Mouse (Mus musculus): ENCODE data around the gene Rfx4. TPM values are rescaled to one million over a fixed set of nuclear protein-coding genes. Genes with fewer than 3 reads are reported as not detected.
A peak's percentile ranks its signal among the peaks of the same experiment; 100 is the strongest.

Gene Rfx4
- polyA plus RNA-seq, 1 experiment from 2014 or later = 3.8 TPM

- DNase-seq (ENCODE audit: low spot score) = no peak
- Histone ChIP-seq H3K36me3 (replicated peaks) (peaks cover 38% of the 10 kb centered on the region), H3K27me3 (replicated peaks; ENCODE audit: low read depth, poor library complexity, severe bottlenecking) (no peaks in the 10 kb centered on the region), H3K4me1 (0 out of 2 replicates have a peak, but pooled peaks cover 8% of the 10 kb centered on the region), H3K4me3 (no peak overlapping the region), H3K9me3 (no peaks in the 10 kb centered on the region), H3K27ac (replicated peaks) (no peak overlapping the region)
- 93% methylated on average over 12 of the region's 12 CpGs for WGBS
Measured at GRCm38 (mm10) chr10:84727005-84727404, 28.9 kb upstream of the Rfx4 start.

DNA sequence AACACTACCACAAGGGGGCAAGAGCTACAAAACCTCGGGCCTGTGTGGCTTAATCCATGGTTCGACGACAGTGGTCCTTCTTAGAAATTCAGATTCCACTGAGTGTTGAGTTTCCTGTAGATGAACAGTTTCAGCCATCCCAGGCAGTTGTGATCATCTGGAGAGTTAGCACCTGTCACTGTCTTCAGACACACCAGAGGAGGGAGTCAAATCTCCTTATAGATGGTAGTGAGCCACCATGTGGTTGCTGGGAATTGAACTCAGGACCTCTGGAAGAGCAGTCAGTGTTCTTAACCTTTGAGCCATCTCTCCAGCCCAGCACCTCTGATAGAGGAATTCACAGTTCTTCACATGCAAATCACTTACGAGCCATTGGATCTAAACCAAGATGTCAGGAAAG is 28.1 kb upstream of the Rfx4 start:
- DNase-seq (ENCODE audit: low spot score) = no peak
- Histone ChIP-seq H3K27ac (replicated peaks) (no peak overlapping the region), H3K9me3 (no peaks in the 10 kb centered on the region), H3K4me3 (no peak overlapping the region), H3K27me3 (replicated peaks; ENCODE audit: low read depth, poor library complexity, severe bottlenecking) (no peaks in the 10 kb centered on the region), H3K4me1 (0 out of 2 replicates have a peak, but pooled peaks cover 2% of the 10 kb centered on the region), H3K36me3 (replicated peaks) (peaks cover 33% of the 10 kb centered on the region)
- 85% methylated on average over 4 of the region's 4 CpGs for WGBS

DNA sequence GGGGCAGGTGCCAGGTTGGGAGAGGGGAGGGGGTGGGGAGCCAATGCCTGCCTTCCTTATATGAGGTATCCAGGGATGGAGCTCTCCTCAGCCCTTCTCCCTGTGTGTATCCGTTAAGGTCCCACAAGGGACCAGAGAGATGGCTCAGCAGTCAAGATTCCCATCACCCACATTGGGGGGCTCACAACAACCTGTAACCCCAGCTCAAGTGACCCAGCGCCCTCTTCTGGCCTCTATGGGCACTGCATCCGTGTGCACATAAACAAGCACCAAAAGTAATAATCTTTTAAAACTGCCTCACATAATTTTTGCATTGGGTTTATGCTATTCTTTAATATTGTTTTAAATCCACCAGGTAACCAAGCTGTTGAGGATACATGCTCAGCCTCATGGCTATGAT is 25.8 kb upstream of the Rfx4 start:
- no peak for DNase-seq (ENCODE audit: low spot score)
- WGBS = 82% methylated on average over 3 of the region's 3 CpGs

DNA sequence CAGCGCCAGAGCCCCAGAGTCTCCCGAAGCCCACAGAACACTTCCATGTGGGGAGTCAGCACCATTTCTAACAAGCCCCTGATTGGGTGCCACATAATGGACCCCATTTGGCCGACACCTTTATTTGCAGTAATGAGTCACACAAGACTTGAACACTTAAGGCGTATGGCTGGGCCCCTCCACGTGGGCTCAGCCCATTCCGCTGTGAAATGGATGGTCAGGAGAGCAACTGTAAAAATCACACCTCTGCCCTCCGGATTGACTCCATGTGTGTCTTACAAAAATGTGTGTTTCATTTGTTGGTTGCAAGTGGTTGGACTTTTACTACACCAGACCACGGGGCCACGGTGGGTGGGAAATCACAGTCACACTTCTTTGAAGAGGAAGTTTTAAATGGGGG is 24.9 kb upstream of the Rfx4 start:
- Histone ChIP-seq H3K9me3 (no peaks in the 10 kb centered on the region), H3K27ac (replicated peaks) (no peak overlapping the region), H3K4me3 (no peak overlapping the region), H3K36me3 (replicated peaks) (peaks cover 18% of the 10 kb centered on the region), H3K4me1 (peaks cover 5% of the 10 kb centered on the region; the same call in 1 of the 2 replicates), H3K27me3 (replicated peaks; ENCODE audit: low read depth, poor library complexity, severe bottlenecking) (no peaks in the 10 kb centered on the region)
- DNase-seq (ENCODE audit: low spot score) = no peak
- 91% methylated on average over 9 of the region's 9 CpGs for WGBS

More for the DNA sequence above, 25.8 kb upstream of the Rfx4 start:
- H3K36me3 ChIP-seq (replicated peaks) = peaks cover 27% of the 10 kb centered on the region
- no peaks in the 10 kb centered on the region for H3K9me3 ChIP-seq
- no peak overlapping the region for H3K27ac ChIP-seq (replicated peaks)
- peaks cover 5% of the 10 kb centered on the region; the same call in 1 of the 2 replicates for H3K4me1 ChIP-seq
- H3K4me3 ChIP-seq = no peak overlapping the region
- no peaks in the 10 kb centered on the region for H3K27me3 ChIP-seq (replicated peaks; ENCODE audit: low read depth, poor library complexity, severe bottlenecking)

GRCm38 (mm10) chr10:84733511-84733910 is 22.4 kb upstream of the Rfx4 start:
- DNase-seq (ENCODE audit: low spot score) = no peak
- H3K27me3 ChIP-seq (replicated peaks; ENCODE audit: low read depth, poor library complexity, severe bottlenecking) = no peaks in the 10 kb centered on the region
- 83% methylated on average over 6 of the region's 6 CpGs for WGBS
- peaks cover 5% of the 10 kb centered on the region; the same call in 1 of the 2 replicates for H3K4me1 ChIP-seq
- no peaks in the 10 kb centered on the region for H3K9me3 ChIP-seq
- H3K4me3 ChIP-seq = no peak overlapping the region
- H3K36me3 ChIP-seq (replicated peaks) = no peaks in the 10 kb centered on the region
- H3K27ac ChIP-seq (replicated peaks) = no peak overlapping the region

DNA sequence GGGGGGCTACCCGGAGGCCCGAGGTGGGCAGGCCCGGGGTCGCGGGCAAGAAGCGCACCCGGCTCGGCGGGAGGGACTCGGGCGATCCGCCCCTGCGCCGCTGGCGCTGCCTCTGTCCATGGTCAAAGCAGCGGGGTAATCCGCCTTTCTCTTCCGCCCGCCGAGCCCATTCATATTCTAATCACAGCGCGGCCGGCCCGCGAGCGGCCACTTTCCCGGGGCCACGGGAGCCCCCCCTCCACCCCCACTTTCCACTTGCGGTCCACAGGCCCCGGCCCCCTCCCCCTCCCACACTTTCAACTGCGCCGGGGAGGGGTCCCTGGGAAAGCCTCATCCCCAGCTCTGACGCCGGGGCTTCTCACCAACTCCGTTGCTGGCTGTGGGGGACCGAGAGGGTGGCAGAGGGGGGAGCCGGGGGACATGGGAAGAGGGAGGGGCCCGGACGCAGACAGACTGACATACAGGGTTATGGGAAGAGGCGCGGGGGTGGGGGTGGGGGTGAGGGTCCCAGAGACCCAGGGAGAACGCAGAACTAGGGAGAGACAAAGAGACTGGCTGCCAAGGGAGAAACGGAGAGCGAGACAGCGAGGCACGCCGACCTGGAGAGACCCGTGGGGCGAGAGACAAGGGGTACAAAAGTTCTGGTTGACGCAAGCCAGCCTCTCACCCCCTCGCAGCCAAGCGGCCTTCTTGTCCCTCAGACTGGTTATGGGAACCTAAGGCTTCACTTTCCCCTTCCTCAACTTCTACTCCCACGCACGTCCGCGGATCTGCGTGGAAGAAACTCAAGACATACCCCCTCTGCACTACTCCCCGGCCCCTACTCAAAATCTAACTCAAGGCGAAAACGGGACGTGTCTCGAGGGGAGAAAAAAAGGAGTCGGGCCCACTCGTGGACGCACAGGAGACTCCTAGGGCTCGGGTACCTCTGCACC is 744 bp upstream of the Rfx4 start:
- Histone ChIP-seq H3K36me3 (replicated peaks) (no peaks in the 10 kb centered on the region), H3K27me3 (replicated peaks; ENCODE audit: low read depth, poor library complexity, severe bottlenecking) (peaks cover 92% of the 10 kb centered on the region), H3K9me3 (no peaks in the 10 kb centered on the region), H3K27ac (replicated peaks) (peak overlapping the region; percentile 80), H3K4me3 (peak overlapping the region; percentile 59), H3K4me1 (peaks cover 53% of the 10 kb centered on the region)
- DNase-seq (ENCODE audit: low spot score) = peak; percentile 80
- WGBS = under 1% methylated on average over 66 of the region's 66 CpGs

- peak overlapping the region; percentile 81 for H3K27ac ChIP-seq (replicated peaks)
- H3K36me3 ChIP-seq (replicated peaks) = no peaks in the 10 kb centered on the region
- H3K4me1 ChIP-seq = peaks cover 60% of the 10 kb centered on the region
- WGBS = under 1% methylated on average over 42 of the region's 42 CpGs
- peak overlapping the region; percentile 59 for H3K4me3 ChIP-seq
- H3K27me3 ChIP-seq (replicated peaks; ENCODE audit: low read depth, poor library complexity, severe bottlenecking) = peaks cover 100% of the 10 kb centered on the region
- DNase-seq (ENCODE audit: low spot score) = peak; percentile 75
- no peaks in the 10 kb centered on the region for H3K9me3 ChIP-seq
Measured at GRCm38 (mm10) chr10:84756435-84757095, 703 bp downstream of the Rfx4 start.

DNA sequence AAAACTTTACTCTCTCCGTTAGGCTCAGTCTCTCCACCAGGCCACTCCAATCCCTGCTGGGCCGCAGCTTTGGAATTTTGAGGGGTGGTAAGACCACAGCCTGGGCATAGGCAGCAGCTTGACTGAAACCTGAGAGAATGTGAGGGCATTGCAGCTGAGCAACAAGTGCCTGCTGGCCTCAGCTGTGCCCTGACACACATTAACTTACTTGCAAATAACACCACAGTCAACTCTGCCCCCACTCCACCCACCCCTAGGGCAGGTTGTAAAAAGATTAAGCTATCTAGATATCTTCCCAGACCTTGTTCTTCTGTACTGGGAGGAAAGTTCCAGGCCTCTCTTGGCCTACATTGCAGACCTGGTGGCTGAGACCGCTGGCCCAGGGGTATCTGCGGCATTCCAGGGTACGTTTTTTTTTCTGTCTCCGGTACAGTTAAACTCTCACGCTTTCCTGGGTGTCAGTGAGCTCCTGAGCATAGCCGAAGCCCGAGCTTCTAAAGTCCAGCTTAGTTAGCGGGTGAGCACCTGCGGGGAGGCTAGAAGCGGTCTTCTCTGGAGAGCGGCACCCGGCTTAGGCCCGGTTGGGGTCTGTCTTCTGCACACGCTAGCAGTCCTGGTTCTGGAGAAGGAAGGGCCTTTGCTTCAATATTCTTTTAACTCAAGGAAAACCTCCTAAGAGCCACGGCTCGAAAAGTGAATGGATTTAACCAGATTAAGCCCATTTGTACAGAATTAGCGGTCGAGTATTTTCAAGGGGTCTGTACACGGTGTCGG is 1.8 kb downstream of the Rfx4 start:
- peak overlapping the region; percentile 59 for H3K4me3 ChIP-seq
- peaks cover 99% of the 10 kb centered on the region for H3K27me3 ChIP-seq (replicated peaks; ENCODE audit: low read depth, poor library complexity, severe bottlenecking)
- peak overlapping the region; percentile 81; the same call in 1 of the 2 replicates for H3K27ac ChIP-seq (replicated peaks)
- no peaks in the 10 kb centered on the region for H3K36me3 ChIP-seq (replicated peaks)
- 2% methylated on average over 22 of the region's 22 CpGs for WGBS
- peaks cover 60% of the 10 kb centered on the region for H3K4me1 ChIP-seq
- DNase-seq (ENCODE audit: low spot score) = peak; percentile 51
- no peaks in the 10 kb centered on the region for H3K9me3 ChIP-seq

DNA sequence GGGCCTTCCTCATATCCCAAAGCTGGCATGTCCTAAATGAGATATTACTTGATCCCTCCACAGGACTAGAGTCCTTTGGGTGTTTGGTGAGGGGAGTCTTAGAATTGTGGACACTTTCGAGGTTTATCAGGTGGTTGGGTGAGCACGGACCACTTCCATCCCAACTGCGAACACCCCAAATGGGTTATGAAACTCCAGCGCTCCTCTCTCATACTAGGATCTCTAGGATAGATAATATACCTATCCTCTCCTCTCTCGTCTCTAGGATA is 2.3 kb downstream of the Rfx4 start:
- DNase-seq (ENCODE audit: low spot score) = peak; percentile 27
- Histone ChIP-seq H3K36me3 (replicated peaks) (no peaks in the 10 kb centered on the region), H3K4me3 (peak overlapping the region; percentile 59), H3K9me3 (no peaks in the 10 kb centered on the region), H3K27ac (replicated peaks) (no peak overlapping the region), H3K27me3 (replicated peaks; ENCODE audit: low read depth, poor library complexity, severe bottlenecking) (peaks cover 99% of the 10 kb centered on the region), H3K4me1 (peaks cover 60% of the 10 kb centered on the region)
- 5% methylated on average over 5 of the region's 5 CpGs for WGBS

GRCm38 (mm10) chr10:84758483-84759431 is 2.9 kb downstream of the Rfx4 start:
- peaks cover 60% of the 10 kb centered on the region for H3K4me1 ChIP-seq
- under 1% methylated on average over 51 of the region's 51 CpGs for WGBS
- peak overlapping the region; percentile 78 for H3K27ac ChIP-seq (replicated peaks)
- peak; percentile 70 for DNase-seq (ENCODE audit: low spot score)
- no peaks in the 10 kb centered on the region for H3K9me3 ChIP-seq
- peaks cover 99% of the 10 kb centered on the region for H3K27me3 ChIP-seq (replicated peaks; ENCODE audit: low read depth, poor library complexity, severe bottlenecking)
- peak overlapping the region; percentile 59 for H3K4me3 ChIP-seq
- H3K36me3 ChIP-seq (replicated peaks) = no peaks in the 10 kb centered on the region

DNA sequence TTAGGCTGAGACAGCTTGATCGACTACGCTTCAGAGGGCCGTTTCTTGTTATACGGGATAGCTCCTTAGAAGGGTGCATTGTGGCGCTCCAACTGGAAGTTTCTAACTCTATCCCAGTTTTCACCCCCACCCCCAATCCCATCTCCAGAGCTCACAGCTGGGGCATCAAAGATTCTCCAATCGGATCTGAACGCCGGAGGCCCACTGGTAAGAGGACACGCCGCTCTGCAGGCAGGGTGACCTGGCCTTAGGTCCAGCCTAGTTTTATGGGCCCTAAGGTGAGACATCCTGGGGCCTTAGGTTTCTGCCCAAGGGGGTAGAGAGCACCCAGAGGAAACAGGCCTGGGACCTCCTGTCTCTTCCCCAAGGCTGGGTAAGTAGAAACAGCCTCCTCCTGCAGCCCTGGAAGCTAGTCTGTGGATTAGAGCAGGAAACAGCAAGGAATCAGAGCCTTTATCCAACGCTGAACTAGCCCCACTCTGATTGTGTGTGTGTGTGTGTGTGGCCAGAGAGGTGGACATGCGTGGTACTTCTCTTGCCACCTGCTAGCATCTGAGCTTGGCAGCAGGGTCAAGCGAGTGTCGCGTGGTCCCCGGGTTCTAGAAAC is 3.8 kb downstream of the Rfx4 start:
- H3K27ac ChIP-seq (replicated peaks) = peak overlapping the region; percentile 78

More for the DNA sequence above, 3.8 kb downstream of the Rfx4 start:
- Histone ChIP-seq H3K9me3 (no peaks in the 10 kb centered on the region), H3K36me3 (replicated peaks) (no peaks in the 10 kb centered on the region), H3K27me3 (replicated peaks; ENCODE audit: low read depth, poor library complexity, severe bottlenecking) (peaks cover 92% of the 10 kb centered on the region), H3K4me1 (peaks cover 54% of the 10 kb centered on the region), H3K4me3 (peak overlapping the region; percentile 59)
- peak; percentile 54 for DNase-seq (ENCODE audit: low spot score)
- WGBS = 3% methylated on average over 16 of the region's 16 CpGs
